Mouse (Mus musculus) lung, adult 2 months (tissue): ENCODE results near the gene Ebf1. TPM values are rescaled to one million over a fixed set of nuclear protein-coding genes. Genes with fewer than 3 reads are reported as not detected.

Experiments
- DNase-seq: peaks from one replicate; pipeline ENCODE4 v3.0.0; 2022
- H3K4me1 ChIP-seq: fragments of 200-500 bp; 2 replicates; pipeline ENCODE4 v1.6.1; 2011; ENCODE audit warnings: low read length; ENCODE audit not compliant: control insufficient read depth, insufficient read depth
- H3K4me3 ChIP-seq: fragments of 200-500 bp; replicated peaks from 2 replicates; pipeline ENCODE3; 2011; ENCODE audit warnings: low read depth, mild to moderate bottlenecking, control low read depth, low read length; ENCODE audit errors: extremely low read depth
- CTCF ChIP-seq: fragments of 200-500 bp; IDR thresholded peaks from 2 replicates; pipeline ENCODE4 v1.5.1; 2011; ENCODE audit warnings: mild to moderate bottlenecking, low read length, control low read depth; ENCODE audit not compliant: insufficient read depth
- POLR2A ChIP-seq: fragments of 200-500 bp; IDR thresholded peaks from 2 replicates; pipeline ENCODE4 v1.6.1; 2011; ENCODE audit warnings: low read depth, mild to moderate bottlenecking, control low read depth, low read length, borderline replicate concordance; ENCODE audit errors: extremely low read depth
- WGBS: fragments of 180-500 bp; shearing (Covaris S2); methylation state at CpG from one replicate; pipeline ENCODE4 v1.1.7; 2018; 5-methylcytosine and 5-hydroxymethylcytosine counted together
- polyA plus RNA-seq: library from polyadenylated mRNA; depleted of rRNA; stranded (reverse); fragments of >200 nt; gene quantifications from 2 replicates; pipeline ENCODE4 v1.2.3, GENCODE M21; 2012; rRNA removed

Gene Ebf1
- polyA plus RNA-seq, 1 experiment, result 11.8 TPM

DNA sequence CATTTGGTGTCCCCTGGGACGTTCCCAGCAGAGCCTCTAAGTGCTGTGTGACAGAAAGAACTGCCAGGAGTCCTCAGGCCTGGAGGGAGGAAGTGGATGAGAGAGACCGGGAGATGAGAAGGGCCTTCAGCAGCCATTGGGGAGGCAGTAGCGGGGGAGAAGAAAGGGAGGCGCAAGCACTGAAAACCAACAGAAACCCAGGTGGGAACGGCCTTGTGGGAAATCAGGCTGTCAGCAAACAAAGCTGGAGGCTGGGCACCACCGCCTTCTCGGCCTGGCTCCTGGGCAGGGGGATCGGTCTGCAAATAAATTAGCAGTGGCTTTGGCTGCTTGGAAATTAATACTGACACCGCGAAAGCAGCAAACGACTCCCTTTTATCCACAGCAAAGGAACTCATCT lies 409.6 kb downstream of the Ebf1 start:
- no peaks in the 10 kb centered on the region for H3K4me1 ChIP-seq
- no peak for DNase-seq
- 35% methylated on average over 11 of the region's 11 CpGs for WGBS
- no peak overlapping the region for H3K4me3 ChIP-seq
- TF ChIP-seq POLR2A (no peak), CTCF (no peak)

GRCm38 (mm10) chr11:45027076-45027475 lies 410.0 kb downstream of the Ebf1 start:
- TF ChIP-seq POLR2A (no peak), CTCF (no peak)
- no peak overlapping the region for H3K4me3 ChIP-seq
- H3K4me1 ChIP-seq, result no peaks in the 10 kb centered on the region
- WGBS, result 65% methylated on average over 7 of the region's 7 CpGs
- no peak for DNase-seq

- no peak for DNase-seq
- H3K4me3 ChIP-seq, result no peak overlapping the region
- no peaks in the 10 kb centered on the region for H3K4me1 ChIP-seq
- no peak for TF ChIP-seq CTCF
- TF ChIP-seq POLR2A, result no peak
- WGBS, result 85% methylated on average over 7 of the region's 7 CpGs
Observed at GRCm38 (mm10) chr11:45055744-45056610, 438.9 kb downstream of the Ebf1 start.

Other genes starting within 250 kb of the Ebf1 start
- 0.15 and 0.17 TPM in 2 replicates for gene Il12b, start 217.3 kb upstream of the Ebf1 start, polyA plus RNA-seq
- gene Ublcp1, start 146.8 kb upstream of the Ebf1 start, polyA plus RNA-seq, result 7.4 and 11.3 TPM in 2 replicates
- 104 and 266 TPM in 2 replicates for gene Rnf145, start 98.4 kb upstream of the Ebf1 start, polyA plus RNA-seq